Mouse (Mus musculus): ENCODE measurements at regions not wholly inside any gene's neighbourhood (a gene's known extent, or its start where the extent isn't known, plus 50 kb on each side); places are given as distances from the start of the nearest gene placed in this dataset.
A peak's percentile ranks its signal among the peaks of the same experiment; 100 is the strongest.

GRCm38 (mm10) chr5:139598715-139599114 lies 55.4 kb downstream of the Uncx start:
- Histone ChIP-seq H3K9me3 (replicated peaks) (no peaks in the 10 kb centered on the region), H3K4me3 (peak overlapping the region; percentile 38; the same call in 1 of the 2 replicates), H3K27me3 (ENCODE audit: low read depth, poor library complexity, severe bottlenecking) (peaks cover 100% of the 10 kb centered on the region), H3K4me1 (peaks cover 35% of the 10 kb centered on the region), H3K27ac (no peak overlapping the region), H3K36me3 (no peaks in the 10 kb centered on the region)
- 10% methylated on average over 4 of the region's 4 CpGs for WGBS
- DNase-seq (ENCODE audit: low spot score), result no peak

DNA sequence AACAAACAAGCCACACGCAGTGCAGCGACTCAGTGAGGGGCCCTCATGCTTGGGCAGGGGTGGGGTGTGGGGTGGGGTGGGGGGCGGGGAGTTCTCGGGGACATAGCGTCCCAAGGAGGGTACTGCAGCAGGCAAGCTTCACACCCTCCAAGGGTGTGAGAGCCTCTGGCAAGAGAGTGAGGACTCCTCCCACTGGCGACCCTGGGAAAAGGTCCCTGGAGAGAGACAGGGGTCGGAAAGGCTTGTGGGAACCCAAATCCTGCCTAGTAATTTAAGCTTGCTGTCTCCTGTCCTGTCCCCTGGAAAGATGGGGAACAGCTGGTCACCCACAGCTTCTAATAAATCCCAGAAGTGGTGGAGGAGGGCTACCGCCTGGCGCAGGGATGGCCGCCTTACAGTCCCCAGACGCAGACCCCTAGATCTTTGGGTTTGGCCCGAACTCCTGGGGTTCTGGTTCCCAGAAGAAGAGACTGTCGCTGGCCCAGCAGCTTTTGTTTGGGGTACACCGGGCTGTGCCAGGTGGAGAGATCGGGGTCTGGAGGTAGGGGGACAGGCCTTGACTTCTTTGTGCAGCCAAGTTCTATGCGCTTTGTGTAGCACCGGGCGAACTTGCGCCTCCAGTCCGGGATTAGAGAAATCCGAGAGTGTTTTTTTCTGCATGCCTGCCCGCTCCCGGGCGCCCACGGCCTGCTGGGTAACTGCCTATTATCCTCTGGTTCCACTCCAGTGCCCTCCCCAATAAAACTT lies 56.1 kb downstream of the Uncx start:
- peaks cover 100% of the 10 kb centered on the region for H3K27me3 ChIP-seq (ENCODE audit: low read depth, poor library complexity, severe bottlenecking)
- WGBS, result under 1% methylated on average over 25 of the region's 25 CpGs
- H3K36me3 ChIP-seq, result no peaks in the 10 kb centered on the region
- H3K27ac ChIP-seq, result peak overlapping the region; percentile 70; the same call in 1 of the 2 replicates
- peak overlapping the region; percentile 38 for H3K4me3 ChIP-seq
- DNase-seq (ENCODE audit: low spot score), result peak; percentile 61
- H3K4me1 ChIP-seq, result peaks cover 41% of the 10 kb centered on the region
- H3K9me3 ChIP-seq (replicated peaks), result no peaks in the 10 kb centered on the region

- peaks cover 100% of the 10 kb centered on the region for H3K27me3 ChIP-seq (ENCODE audit: low read depth, poor library complexity, severe bottlenecking)
- H3K27ac ChIP-seq, result no peak overlapping the region
- no peaks in the 10 kb centered on the region for H3K9me3 ChIP-seq (replicated peaks)
- no peaks in the 10 kb centered on the region for H3K36me3 ChIP-seq
- no peak overlapping the region for H3K4me3 ChIP-seq
- 3% methylated on average over 15 of the region's 15 CpGs for WGBS
- peaks cover 47% of the 10 kb centered on the region for H3K4me1 ChIP-seq
- DNase-seq (ENCODE audit: low spot score), result no peak
These were observed 56.9 kb downstream of the Uncx start for GRCm38 (mm10) chr5:139600213-139600612.

DNA sequence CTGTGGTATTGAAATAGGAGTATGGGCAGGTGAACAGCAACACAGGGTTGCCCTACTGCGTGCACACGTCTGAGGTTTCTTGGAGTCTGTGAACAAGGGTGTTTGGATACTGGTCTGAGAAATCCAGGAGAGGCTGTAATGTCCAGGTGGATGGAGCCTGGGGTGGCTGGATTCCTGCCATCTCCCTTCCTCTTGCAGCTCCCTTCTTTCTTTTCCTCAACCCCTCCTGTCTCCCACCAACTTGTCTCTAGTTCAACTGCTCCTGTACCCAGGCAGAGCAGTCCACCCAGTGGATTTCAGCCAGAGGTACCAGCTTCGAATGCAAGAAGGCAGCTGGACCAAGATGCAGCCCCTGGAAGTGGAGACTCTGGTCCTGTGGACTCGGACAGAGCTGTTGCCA lies 59.6 kb downstream of the Uncx start:
- 69% methylated on average over 4 of the region's 4 CpGs for WGBS
- no peak for DNase-seq (ENCODE audit: low spot score)
- no peak overlapping the region for H3K4me3 ChIP-seq
- H3K36me3 ChIP-seq, result no peaks in the 10 kb centered on the region
- no peak overlapping the region for H3K27ac ChIP-seq
- peaks cover 100% of the 10 kb centered on the region for H3K27me3 ChIP-seq (ENCODE audit: low read depth, poor library complexity, severe bottlenecking)
- no peaks in the 10 kb centered on the region for H3K9me3 ChIP-seq (replicated peaks)
- H3K4me1 ChIP-seq, result peaks cover 47% of the 10 kb centered on the region

DNA sequence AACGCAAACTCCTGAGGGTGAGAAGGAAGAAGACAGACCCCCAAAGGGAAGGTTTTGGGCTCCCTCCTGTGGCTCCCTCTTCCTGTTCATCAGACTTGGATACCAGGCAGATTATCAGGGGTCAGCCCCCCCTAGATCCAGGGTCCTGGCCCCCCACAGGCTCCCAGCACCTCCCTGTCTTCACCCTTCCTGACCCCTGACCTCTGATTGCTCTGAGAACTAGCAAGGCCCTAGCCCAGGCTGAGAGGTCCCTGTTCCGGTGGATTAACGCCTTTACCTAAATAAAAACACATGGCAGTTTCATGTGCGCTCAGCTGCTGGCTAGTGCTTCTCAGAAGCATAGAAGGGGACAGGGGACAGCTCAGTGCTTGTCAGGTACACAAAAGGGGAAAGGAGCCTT lies 60.2 kb downstream of the Uncx start:
- Histone ChIP-seq H3K4me1 (peaks cover 44% of the 10 kb centered on the region), H3K9me3 (replicated peaks) (no peaks in the 10 kb centered on the region), H3K27me3 (ENCODE audit: low read depth, poor library complexity, severe bottlenecking) (peaks cover 100% of the 10 kb centered on the region), H3K4me3 (no peak overlapping the region), H3K36me3 (no peaks in the 10 kb centered on the region), H3K27ac (no peak overlapping the region)
- 4% methylated on average over 4 of the region's 4 CpGs for WGBS
- DNase-seq (ENCODE audit: low spot score), result peak; percentile 55

DNA sequence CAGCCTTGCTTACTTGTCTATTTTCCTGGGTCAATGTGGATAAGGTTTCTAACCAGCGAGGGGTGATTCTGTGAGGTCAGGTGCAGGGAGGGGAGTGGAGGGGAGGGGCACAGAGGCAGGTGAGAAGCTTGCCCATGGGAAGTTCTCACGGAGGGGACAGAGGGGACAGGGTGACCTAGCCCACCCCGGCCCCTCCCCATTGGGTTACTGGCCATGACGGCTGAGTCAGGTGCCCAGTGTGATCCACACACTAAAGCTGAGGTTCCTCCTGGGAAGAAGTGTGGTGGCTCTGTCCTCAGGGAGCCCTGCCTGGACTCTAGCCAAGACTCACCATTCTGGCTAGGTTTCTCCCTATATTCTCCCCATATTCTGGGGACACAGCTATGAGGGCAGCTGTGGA lies 61.0 kb downstream of the Uncx start:
- H3K9me3 ChIP-seq (replicated peaks), result no peaks in the 10 kb centered on the region
- 46% methylated on average over 4 of the region's 4 CpGs for WGBS
- no peak for DNase-seq (ENCODE audit: low spot score)
- no peak overlapping the region for H3K27ac ChIP-seq
- H3K36me3 ChIP-seq, result no peaks in the 10 kb centered on the region
- no peak overlapping the region for H3K4me3 ChIP-seq
- peaks cover 36% of the 10 kb centered on the region for H3K4me1 ChIP-seq
- H3K27me3 ChIP-seq (ENCODE audit: low read depth, poor library complexity, severe bottlenecking), result peaks cover 100% of the 10 kb centered on the region

GRCm38 (mm10) chr5:139610610-139611520 lies 67.6 kb downstream of the Uncx start:
- Histone ChIP-seq H3K4me3 (no peak overlapping the region), H3K27me3 (ENCODE audit: low read depth, poor library complexity, severe bottlenecking) (peaks cover 100% of the 10 kb centered on the region), H3K36me3 (no peaks in the 10 kb centered on the region), H3K4me1 (peaks cover 2% of the 10 kb centered on the region), H3K27ac (no peak overlapping the region), H3K9me3 (replicated peaks) (no peaks in the 10 kb centered on the region)
- DNase-seq (ENCODE audit: low spot score), result no peak
- 82% methylated on average over 28 of the region's 28 CpGs for WGBS

- no peak for DNase-seq (ENCODE audit: low spot score)
- Histone ChIP-seq H3K27me3 (ENCODE audit: low read depth, poor library complexity, severe bottlenecking) (peaks cover 100% of the 10 kb centered on the region), H3K4me3 (no peak overlapping the region), H3K27ac (no peak overlapping the region), H3K4me1 (peaks cover 2% of the 10 kb centered on the region), H3K9me3 (replicated peaks) (no peaks in the 10 kb centered on the region), H3K36me3 (no peaks in the 10 kb centered on the region)
- WGBS, result 77% methylated on average over 5 of the region's 5 CpGs
These were observed 68.9 kb downstream of the Uncx start for GRCm38 (mm10) chr5:139612224-139612623.

- Histone ChIP-seq H3K36me3 (no peaks in the 10 kb centered on the region), H3K27me3 (ENCODE audit: low read depth, poor library complexity, severe bottlenecking) (peaks cover 100% of the 10 kb centered on the region), H3K4me3 (no peak overlapping the region), H3K4me1 (peaks cover 2% of the 10 kb centered on the region), H3K9me3 (replicated peaks) (no peaks in the 10 kb centered on the region), H3K27ac (no peak overlapping the region)
- no peak for DNase-seq (ENCODE audit: low spot score)
- WGBS, result 77% methylated on average over 6 of the region's 6 CpGs
These were observed 69.4 kb downstream of the Uncx start for GRCm38 (mm10) chr5:139612676-139613075.

- H3K27me3 ChIP-seq (ENCODE audit: low read depth, poor library complexity, severe bottlenecking), result peaks cover 100% of the 10 kb centered on the region
- no peak for DNase-seq (ENCODE audit: low spot score)
- H3K4me1 ChIP-seq, result peaks cover 10% of the 10 kb centered on the region
- no peak overlapping the region for H3K27ac ChIP-seq
- WGBS, result 82% methylated on average over 5 of the region's 5 CpGs
- no peak overlapping the region for H3K4me3 ChIP-seq
- H3K9me3 ChIP-seq (replicated peaks), result no peaks in the 10 kb centered on the region
- no peaks in the 10 kb centered on the region for H3K36me3 ChIP-seq
These were observed 70.3 kb downstream of the Uncx start for GRCm38 (mm10) chr5:139613601-139614000.

GRCm38 (mm10) chr5:139619301-139620161 lies 76.2 kb downstream of the Uncx start:
- Histone ChIP-seq H3K36me3 (no peaks in the 10 kb centered on the region), H3K4me3 (peak overlapping the region; percentile 27), H3K9me3 (replicated peaks) (no peaks in the 10 kb centered on the region), H3K27me3 (ENCODE audit: low read depth, poor library complexity, severe bottlenecking) (peaks cover 99% of the 10 kb centered on the region), H3K27ac (peak overlapping the region; percentile 81), H3K4me1 (peaks cover 27% of the 10 kb centered on the region)
- 10% methylated on average over 36 of the region's 36 CpGs for WGBS
- peak; percentile 77 for DNase-seq (ENCODE audit: low spot score)

GRCm38 (mm10) chr5:139625871-139626460 lies 82.7 kb downstream of the Uncx start:
- no peak overlapping the region for H3K4me3 ChIP-seq
- DNase-seq (ENCODE audit: low spot score), result no peak
- H3K36me3 ChIP-seq, result no peaks in the 10 kb centered on the region
- 0 out of 2 replicates have a peak, but pooled peaks cover 4% of the 10 kb centered on the region for H3K9me3 ChIP-seq (replicated peaks)
- peaks cover 73% of the 10 kb centered on the region for H3K27me3 ChIP-seq (ENCODE audit: low read depth, poor library complexity, severe bottlenecking)
- no peak overlapping the region for H3K27ac ChIP-seq
- H3K4me1 ChIP-seq, result peaks cover 6% of the 10 kb centered on the region
- WGBS, result 72% methylated on average over 22 of the region's 22 CpGs

Data from limb, embryonic 10.5 days (tissue).